Mouse (Mus musculus): ENCODE measurements around the gene Fkbp4. TPM values are rescaled to one million over a fixed set of nuclear protein-coding genes. Genes with fewer than 3 reads are reported as not detected.

Fkbp4 gene
- total RNA-seq, 2 experiments from 2014 or later: 279 to 525 TPM

- no peak for ATAC-seq (replicated peaks; ENCODE audit: low FRiP score, low TSS enrichment, poor library complexity, severe bottlenecking)
Observed at GRCm38 (mm10) chr6:128438871-128439341, 429 bp upstream of the Fkbp4 start.

GRCm38 (mm10) chr6:128437731-128438316 is 653 bp downstream of the Fkbp4 start:
- peak; percentile 26; the same call in 1 of the 2 replicates for ATAC-seq (replicated peaks; ENCODE audit: low FRiP score, low TSS enrichment, poor library complexity, severe bottlenecking)

- ATAC-seq (replicated peaks; ENCODE audit: low FRiP score, low TSS enrichment, poor library complexity, severe bottlenecking): no peak
Observed at GRCm38 (mm10) chr6:128437288-128437687, 1.2 kb downstream of the Fkbp4 start.

GRCm38 (mm10) chr6:128436356-128437005 is 2.0 kb downstream of the Fkbp4 start:
- ATAC-seq (replicated peaks; ENCODE audit: low FRiP score, low TSS enrichment, poor library complexity, severe bottlenecking): no peak

- peak; percentile 48 for ATAC-seq (replicated peaks; ENCODE audit: low FRiP score, low TSS enrichment, poor library complexity, severe bottlenecking)
Observed at GRCm38 (mm10) chr6:128435474-128435873, 3.0 kb downstream of the Fkbp4 start.

- ATAC-seq (replicated peaks; ENCODE audit: low FRiP score, low TSS enrichment, poor library complexity, severe bottlenecking): no peak
Observed at GRCm38 (mm10) chr6:128433566-128433965, 4.9 kb downstream of the Fkbp4 start.

- ATAC-seq (replicated peaks; ENCODE audit: low FRiP score, low TSS enrichment, poor library complexity, severe bottlenecking): no peak
Observed at GRCm38 (mm10) chr6:128432356-128432915, 6.0 kb downstream of the Fkbp4 start.

- no peak for ATAC-seq (replicated peaks; ENCODE audit: low FRiP score, low TSS enrichment, poor library complexity, severe bottlenecking)
Observed at GRCm38 (mm10) chr6:128429826-128430225, 8.7 kb downstream of the Fkbp4 start.

- ATAC-seq (replicated peaks; ENCODE audit: low FRiP score, low TSS enrichment, poor library complexity, severe bottlenecking): 0 out of 2 replicates have a peak, but pooled peaks have one; percentile 11
Observed at GRCm38 (mm10) chr6:128429300-128429699, 9.2 kb downstream of the Fkbp4 start.

GRCm38 (mm10) chr6:128427571-128427970 is 10.9 kb downstream of the Fkbp4 start:
- ATAC-seq (replicated peaks; ENCODE audit: low FRiP score, low TSS enrichment, poor library complexity, severe bottlenecking): no peak

- no peak for ATAC-seq (replicated peaks; ENCODE audit: low FRiP score, low TSS enrichment, poor library complexity, severe bottlenecking)
Observed at GRCm38 (mm10) chr6:128425046-128425445, 13.4 kb downstream of the Fkbp4 start.

GRCm38 (mm10) chr6:128424269-128425019 is 14.0 kb downstream of the Fkbp4 start, which contains the start of gene Itfg2:
TSS of gene Itfg2 (minus strand) at chr6:128424931.
- ATAC-seq (replicated peaks; ENCODE audit: low FRiP score, low TSS enrichment, poor library complexity, severe bottlenecking): peak; percentile 89

- peak; percentile 77 for ATAC-seq (replicated peaks; ENCODE audit: low FRiP score, low TSS enrichment, poor library complexity, severe bottlenecking)
Observed at GRCm38 (mm10) chr6:128423496-128424268, 14.8 kb downstream of the Fkbp4 start.

GRCm38 (mm10) chr6:128421480-128421879 is 17.0 kb downstream of the Fkbp4 start:
- ATAC-seq (replicated peaks; ENCODE audit: low FRiP score, low TSS enrichment, poor library complexity, severe bottlenecking): no peak

- ATAC-seq (replicated peaks; ENCODE audit: low FRiP score, low TSS enrichment, poor library complexity, severe bottlenecking): no peak
Observed at GRCm38 (mm10) chr6:128421036-128421435, 17.4 kb downstream of the Fkbp4 start.

- ATAC-seq (replicated peaks; ENCODE audit: low FRiP score, low TSS enrichment, poor library complexity, severe bottlenecking): no peak
Observed at GRCm38 (mm10) chr6:128418076-128418475, 20.4 kb downstream of the Fkbp4 start.

GRCm38 (mm10) chr6:128416169-128416568 is 22.3 kb downstream of the Fkbp4 start:
- no peak for ATAC-seq (replicated peaks; ENCODE audit: low FRiP score, low TSS enrichment, poor library complexity, severe bottlenecking)

- peak; percentile 81 for ATAC-seq (replicated peaks; ENCODE audit: low FRiP score, low TSS enrichment, poor library complexity, severe bottlenecking)
Observed at GRCm38 (mm10) chr6:128411115-128411514, 27.4 kb downstream of the Fkbp4 start.

- ATAC-seq (replicated peaks; ENCODE audit: low FRiP score, low TSS enrichment, poor library complexity, severe bottlenecking): no peak
Observed at GRCm38 (mm10) chr6:128410305-128410704, 28.2 kb downstream of the Fkbp4 start.

Data from megakaryocyte-erythroid progenitor cell, adult 5-6 weeks (primary cell).